Mouse (Mus musculus) erythroblast, embryonic 14.5 days (primary cell): ENCODE data around the gene Sapcd1. TPM values are rescaled to one million over a fixed set of nuclear protein-coding genes. Genes with fewer than 3 reads are reported as not detected.
"Not testable (repeated sequence)": the region's sequence is repeated elsewhere in the genome, so short reads cannot be mapped to it uniquely, and the experiment has no call there.

Experiments used
- H3K27me3 ChIP-seq: 2 replicates; pipeline ENCODE4 v1.6.1; 2012; ENCODE audit warnings: inconsistent platforms; ENCODE audit not compliant: control insufficient read depth
- H3K36me3 ChIP-seq: 2 replicates; pipeline ENCODE4 v1.6.1; 2012; ENCODE audit warnings: mild to moderate bottlenecking, inconsistent platforms; ENCODE audit not compliant: control insufficient read depth
- H3K4me1 ChIP-seq: 2 replicates; pipeline ENCODE4 v1.6.1; 2012; ENCODE audit warnings: inconsistent platforms; ENCODE audit not compliant: control insufficient read depth
- H3K4me3 ChIP-seq: replicated peaks from 2 replicates; pipeline ENCODE3; 2012; ENCODE audit warnings: moderate library complexity, mild to moderate bottlenecking, inconsistent platforms
- H3K9me3 ChIP-seq: 2 replicates; pipeline ENCODE4 v1.6.1; 2012; ENCODE audit warnings: low read length, inconsistent platforms, mixed read lengths; ENCODE audit not compliant: control insufficient read depth
- GATA1 ChIP-seq: IDR thresholded peaks from 2 replicates; pipeline ENCODE4 v1.6.1; 2012; ENCODE audit warnings: low read length, inconsistent platforms, mixed read lengths
- TAL1 ChIP-seq: IDR thresholded peaks from 3 replicates; pipeline ENCODE4 v1.6.1; 2012; ENCODE audit warnings: low read length, inconsistent platforms, mixed read lengths
- polyA plus RNA-seq: library from polyadenylated mRNA; stranded (reverse); fragments of >175 nt; gene quantifications from 2 replicates; pipeline ENCODE4 v1.2.3, GENCODE M21; 2012

Gene Sapcd1
- polyA plus RNA-seq, 1 experiment: 0.87 TPM

- Histone ChIP-seq H3K4me3 (no peak overlapping the region), H3K36me3 (peaks cover 51% of the 10 kb centered on the region), H3K27me3 (no peaks in the 10 kb centered on the region), H3K9me3 (no peaks in the 10 kb centered on the region), H3K4me1 (peaks cover 41% of the 10 kb centered on the region)
- TF ChIP-seq GATA1 (no peak), TAL1 (no peak)
Measured at GRCm38 (mm10) chr17:35016791-35017705, 10.8 kb downstream of the Sapcd1 start.

- no peaks in the 10 kb centered on the region for H3K9me3 ChIP-seq
- H3K36me3 ChIP-seq: peaks cover 58% of the 10 kb centered on the region
- H3K4me1 ChIP-seq: peaks cover 34% of the 10 kb centered on the region
- TF ChIP-seq TAL1 (no peak), GATA1 (no peak)
- no peaks in the 10 kb centered on the region for H3K27me3 ChIP-seq
- H3K4me3 ChIP-seq: no peak within 1 kb of the TSS
Measured at GRCm38 (mm10) chr17:35016376-35016775, 11.4 kb downstream of the Sapcd1 start, which contains the start of gene Vwa7. TSS of gene Vwa7 (plus strand) at chr17:35016579.

GRCm38 (mm10) chr17:35015296-35015695 is 12.5 kb downstream of the Sapcd1 start:
- Histone ChIP-seq H3K4me1 (peaks cover 24% of the 10 kb centered on the region), H3K9me3 (no peaks in the 10 kb centered on the region), H3K36me3 (peaks cover 69% of the 10 kb centered on the region), H3K27me3 (no peaks in the 10 kb centered on the region), H3K4me3 (no peak overlapping the region)
- TF ChIP-seq GATA1 (no peak), TAL1 (no peak)

GRCm38 (mm10) chr17:35013221-35013620 is 14.6 kb downstream of the Sapcd1 start:
- Histone ChIP-seq H3K36me3 (peaks cover 88% of the 10 kb centered on the region), H3K27me3 (no peaks in the 10 kb centered on the region), H3K9me3 (no peaks in the 10 kb centered on the region), H3K4me1 (peaks cover 21% of the 10 kb centered on the region), H3K4me3 (no peak overlapping the region)
- no peak for TF ChIP-seq TAL1
- no peak for TF ChIP-seq GATA1

GRCm38 (mm10) chr17:35012430-35012829 is 15.4 kb downstream of the Sapcd1 start:
- H3K9me3 ChIP-seq: no peaks in the 10 kb centered on the region
- H3K4me1 ChIP-seq: peaks cover 17% of the 10 kb centered on the region
- no peaks in the 10 kb centered on the region for H3K27me3 ChIP-seq
- H3K4me3 ChIP-seq: no peak overlapping the region
- H3K36me3 ChIP-seq: peaks cover 96% of the 10 kb centered on the region
- no peak for TF ChIP-seq GATA1
- TF ChIP-seq TAL1: no peak

GRCm38 (mm10) chr17:35011440-35011839 is 16.4 kb downstream of the Sapcd1 start:
- Histone ChIP-seq H3K36me3 (peaks cover 97% of the 10 kb centered on the region), H3K4me3 (no peak overlapping the region), H3K27me3 (no peaks in the 10 kb centered on the region), H3K9me3 (no peaks in the 10 kb centered on the region), H3K4me1 (peaks cover 9% of the 10 kb centered on the region)
- TF ChIP-seq GATA1 (no peak), TAL1 (no peak)

- peaks cover 95% of the 10 kb centered on the region for H3K36me3 ChIP-seq
- H3K4me3 ChIP-seq: no peak overlapping the region
- H3K4me1 ChIP-seq: peaks cover 7% of the 10 kb centered on the region
- TF ChIP-seq TAL1 (no peak), GATA1 (no peak)
- H3K27me3 ChIP-seq: no peaks in the 10 kb centered on the region
- H3K9me3 ChIP-seq: no peaks in the 10 kb centered on the region
Measured at GRCm38 (mm10) chr17:35009586-35009985, 18.2 kb downstream of the Sapcd1 start.

- peaks cover 87% of the 10 kb centered on the region for H3K36me3 ChIP-seq
- H3K4me1 ChIP-seq: peaks cover 26% of the 10 kb centered on the region
Measured at GRCm38 (mm10) chr17:35007387-35007991, 20.3 kb downstream of the Sapcd1 start.

GRCm38 (mm10) chr17:35005902-35006301 is 21.9 kb downstream of the Sapcd1 start:
- peaks cover 41% of the 10 kb centered on the region for H3K4me1 ChIP-seq
- H3K27me3 ChIP-seq, H3K9me3 ChIP-seq, H3K4me3 ChIP-seq: not testable (repeated sequence)
- H3K36me3 ChIP-seq: peaks cover 71% of the 10 kb centered on the region

More at GRCm38 (mm10) chr17:35007387-35007991, 20.3 kb downstream of the Sapcd1 start:
- Histone ChIP-seq H3K4me3 (no peak overlapping the region), H3K9me3 (no peaks in the 10 kb centered on the region), H3K27me3 (no peaks in the 10 kb centered on the region)
- no peak for TF ChIP-seq TAL1
- no peak for TF ChIP-seq GATA1
